In the genomic region with DNA sequence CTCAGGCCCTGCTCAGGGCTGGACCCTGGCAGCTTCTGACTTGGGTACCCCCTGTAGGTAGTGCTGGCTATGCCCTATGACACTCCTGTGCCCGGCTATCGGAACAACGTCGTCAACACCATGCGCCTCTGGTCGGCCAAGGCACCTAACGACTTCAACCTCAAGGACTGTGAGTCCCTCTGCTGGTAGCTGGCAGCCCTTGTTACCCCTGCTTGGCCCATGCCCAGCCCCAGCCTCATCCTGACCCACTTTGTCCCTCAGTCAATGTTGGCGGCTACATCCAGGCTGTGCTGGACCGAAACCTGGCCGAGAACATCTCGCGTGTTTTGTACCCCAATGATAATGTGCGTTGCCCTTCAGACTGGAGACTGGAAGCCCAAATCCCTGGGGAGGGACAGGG, we compare ENCODE assay signal across 11 mouse cellular contexts. TPM values are rescaled to one million over a fixed set of nuclear protein-coding genes. Genes with fewer than 3 reads are reported as not detected.
DNase-seq lines count a peak whose midpoint lies in the region; ATAC-seq and TF ChIP-seq lines count a peak whose summit lies in the region.
"Had no signal": no experiment of that assay in that cellular context is flagged by ENCODE, and none has a peak within 500 bp of the region (broad histone marks: within the 10 kb centered on the region; RNA-seq: fewer than 3 reads in every experiment).

No protein-coding gene starts in this region.

- H3K36me3 ChIP-seq in hindbrain, postnatal 0 days (ENCODE audit: insufficient read depth, low read length), result no peaks in the 10 kb centered on the region
- H3K36me3 ChIP-seq in hindbrain, embryonic 10.5 days, result peaks cover 5% of the 10 kb centered on the region; the same call in 1 of the 2 replicates
- H3K36me3 ChIP-seq: hindbrain, embryonic 12.5 days; neural tube, embryonic 13.5 days had no signal

- H3K4me2 ChIP-seq in hindbrain, postnatal 0 days (ENCODE audit: low read depth, low read length), result no peak overlapping the region
- H3K4me2 ChIP-seq: forebrain, embryonic 13.5 days; hindbrain, embryonic 12.5 days; neural tube, embryonic 13.5 days had no signal

- no peaks in the 10 kb centered on the region for H3K27me3 ChIP-seq in hindbrain, postnatal 0 days (ENCODE audit: insufficient read depth, low read length)
- H3K27me3 ChIP-seq in hindbrain, embryonic 10.5 days (ENCODE audit: insufficient read depth, poor library complexity, severe bottlenecking), result peaks cover 33% of the 10 kb centered on the region; the same call in 1 of the 2 replicates
- H3K27me3 ChIP-seq: neural tube, embryonic 13.5 days had no signal

- WGBS in hindbrain, postnatal 0 days, result 73% methylated on average over 13 of the region's 13 CpGs
- 88% methylated on average over 13 of the region's 13 CpGs for WGBS in hindbrain, embryonic 10.5 days

- no peaks in the 10 kb centered on the region for H3K9me3 ChIP-seq in hindbrain, postnatal 0 days (ENCODE audit: low read length)
- H3K9me3 ChIP-seq in hindbrain, embryonic 10.5 days, result no peaks in the 10 kb centered on the region
- H3K9me3 ChIP-seq: forebrain, embryonic 13.5 days; hindbrain, embryonic 12.5 days; neural tube, embryonic 13.5 days had no signal

- intact Hi-C loops in gastrocnemius, postnatal 14 days (cut with DNase I; ENCODE audit: low total_unique reads), result no loop called here

- no peak overlapping the region for H3K9ac ChIP-seq in hindbrain, postnatal 0 days (replicated peaks; ENCODE audit: low read length)
- H3K9ac ChIP-seq: forebrain, embryonic 13.5 days; hindbrain, embryonic 12.5 days; neural tube, embryonic 13.5 days had no signal

- no peak overlapping the region for H3K27ac ChIP-seq in hindbrain, postnatal 0 days
- H3K27ac ChIP-seq in hindbrain, embryonic 10.5 days, result no peak overlapping the region
- H3K27ac ChIP-seq: forebrain, embryonic 13.5 days; hindbrain, embryonic 12.5 days; neural tube, embryonic 13.5 days had no signal

- peaks cover 4% of the 10 kb centered on the region; the same call in 1 of the 2 replicates for H3K4me1 ChIP-seq in hindbrain, postnatal 0 days (ENCODE audit: insufficient read depth, low read length)
- H3K4me1 ChIP-seq in hindbrain, embryonic 10.5 days (replicated peaks), result peaks cover 56% of the 10 kb centered on the region

- no peak for ATAC-seq in hindbrain, postnatal 0 days
- ATAC-seq: forebrain, embryonic 13.5 days had no signal

- no peak overlapping the region for H3K4me3 ChIP-seq in hindbrain, postnatal 0 days (ENCODE audit: low read length)
- H3K4me3 ChIP-seq in hindbrain, embryonic 10.5 days, result no peak overlapping the region
- H3K4me3 ChIP-seq: forebrain, embryonic 13.5 days; hindbrain, embryonic 12.5 days; neural tube, embryonic 13.5 days had no signal

- DNase-seq in hindbrain, postnatal 0 days (ENCODE audit: low spot score), result peak; percentile 27
- DNase-seq in hindbrain, embryonic 10.5 days (ENCODE audit: low spot score), result no peak
- DNase-seq in Muller cell, postnatal 12 days (ENCODE audit: inconsistent ontology term), result peak; percentile 68
- DNase-seq in adrenal gland, postnatal 25 days, result peak; percentile 49
- DNase-seq in gastrocnemius, postnatal 14 days, result peak; percentile 63
- no peak for DNase-seq in frontal cortex, postnatal 10 days (ENCODE audit: low spot score in 2 of 2)
- no peak for DNase-seq in kidney, postnatal 25 days
- DNase-seq: thymus, adult 2 months had no signal

- TF ChIP-seq CTCF in hindbrain, postnatal 0 days (IDR thresholded peaks at IDR 0.05; ENCODE audit: low read depth), result peak; percentile 53

RNA-seq across cellular contexts. Expression of a gene that starts 3.8 kb away (rescaled TPM):
- total RNA-seq in hindbrain, postnatal 0 days (2014; rRNA removed), result 11.9 and 18.3 TPM in 2 replicates
- polyA plus RNA-seq in hindbrain, postnatal 0 days (2015; fragmentation: Nextera tagmentation; extraction: Ambion mirVana), result 10.4 and 12.6 TPM in 2 replicates
- 1.3 and 1.9 TPM in 2 replicates for polyA plus RNA-seq in hindbrain, embryonic 10.5 days (2016; fragmentation: Nextera tagmentation; extraction: Ambion mirVana)
- total RNA-seq in adrenal gland, postnatal 25 days (2021), result 61.6 and 85.9 TPM in 2 replicates
- total RNA-seq in gastrocnemius, postnatal 14 days (2021), result 1,000 to 10,000 TPM; 4,021 to 4,833 TPM

RNA-seq across cellular contexts. Expression of a gene that starts 11.1 kb away (rescaled TPM):
- total RNA-seq in hindbrain, postnatal 0 days (2014; rRNA removed), result 250 and 283 TPM in 2 replicates
- polyA plus RNA-seq in hindbrain, postnatal 0 days (2015; fragmentation: Nextera tagmentation; extraction: Ambion mirVana), result 230 and 252 TPM in 2 replicates
- 20.5 and 20.7 TPM in 2 replicates for polyA plus RNA-seq in hindbrain, embryonic 10.5 days (2016; fragmentation: Nextera tagmentation; extraction: Ambion mirVana)
- total RNA-seq in adrenal gland, postnatal 25 days (2021), result 37.6 and 39.5 TPM in 2 replicates
- 10 to 100 TPM; 24.0 to 37.6 TPM for total RNA-seq in gastrocnemius, postnatal 14 days (2021)

RNA-seq across cellular contexts. Expression of a gene that starts 24.5 kb away (rescaled TPM):
- 89.0 and 89.4 TPM in 2 replicates for total RNA-seq in hindbrain, postnatal 0 days (2014; rRNA removed)
- 80.2 and 84.9 TPM in 2 replicates for polyA plus RNA-seq in hindbrain, postnatal 0 days (2015; fragmentation: Nextera tagmentation; extraction: Ambion mirVana)
- polyA plus RNA-seq in hindbrain, embryonic 10.5 days (2016; fragmentation: Nextera tagmentation; extraction: Ambion mirVana), result 198 and 221 TPM in 2 replicates
- 211 and 245 TPM in 2 replicates for total RNA-seq in adrenal gland, postnatal 25 days (2021)
- total RNA-seq in gastrocnemius, postnatal 14 days (2021), result 10 to 100 TPM; 75.1 to 80.9 TPM

RNA-seq across cellular contexts. Expression of a gene that starts 30.5 kb away (rescaled TPM):
- total RNA-seq in hindbrain, postnatal 0 days (2014; rRNA removed), result 355 and 426 TPM in 2 replicates
- 54.4 and 60.4 TPM in 2 replicates for polyA plus RNA-seq in hindbrain, postnatal 0 days (2015; fragmentation: Nextera tagmentation; extraction: Ambion mirVana)
- 4.4 and 13.2 TPM in 2 replicates for polyA plus RNA-seq in hindbrain, embryonic 10.5 days (2016; fragmentation: Nextera tagmentation; extraction: Ambion mirVana)
- total RNA-seq in adrenal gland, postnatal 25 days (2021), result 11.1 and 12.7 TPM in 2 replicates
- 1 to 10 TPM; 1.5 to 2.9 TPM for total RNA-seq in gastrocnemius, postnatal 14 days (2021)

RNA-seq across cellular contexts. Expression of a gene that starts 47.1 kb away (rescaled TPM):
- 102 TPM in 2 replicates for total RNA-seq in hindbrain, postnatal 0 days (2014; rRNA removed)
- polyA plus RNA-seq in hindbrain, postnatal 0 days (2015; fragmentation: Nextera tagmentation; extraction: Ambion mirVana), result 18.6 and 21.4 TPM in 2 replicates
- 13.1 and 14.7 TPM in 2 replicates for polyA plus RNA-seq in hindbrain, embryonic 10.5 days (2016; fragmentation: Nextera tagmentation; extraction: Ambion mirVana)
- 44.7 and 56.3 TPM in 2 replicates for total RNA-seq in adrenal gland, postnatal 25 days (2021)
- 10 to 100 TPM in 1 of 2 experiments, 1 to 10 TPM in 1; 9.5 to 14.4 TPM for total RNA-seq in gastrocnemius, postnatal 14 days (2021)

Comparison
In these comparisons a context has a peak if more than half of its experiments do, and no peak if none do; other contexts are left out.
1. DNase-seq: peak in hindbrain, postnatal 0 days (single experiment), Muller cell, postnatal 12 days (single experiment), adrenal gland, postnatal 25 days (single experiment) and gastrocnemius, postnatal 14 days (single experiment); none in hindbrain, embryonic 10.5 days (single experiment), frontal cortex, postnatal 10 days (0 of 2) and kidney, postnatal 25 days (0 of 2).
2. RNA of a gene that starts 3.8 kb away (total RNA-seq): 4,021 to 4,833 TPM in gastrocnemius, postnatal 14 days; 61.6 to 85.9 TPM in adrenal gland, postnatal 25 days and 11.9 to 18.3 TPM in hindbrain, postnatal 0 days; every median in the first group is over 10 times any median in the second.